Mouse (Mus musculus) CH12.LX (cell line): ENCODE results near the gene Sf3b1.

Source experiments
- CHD2 ChIP-seq: IDR thresholded peaks from 2 replicates; pipeline ENCODE4 v1.6.1; 2011; ENCODE audit warnings: low read length, improper control_type of control experiment
- CTCF ChIP-seq, 2 experiments: IDR thresholded peaks in 1 of 2; conservative IDR thresholded peaks in 1 of 2; 2 replicates each; pipeline ENCODE4 v1.5.1; 2011 to 2012; ENCODE audit warnings: low read depth in 2 of 2, low read length in 2 of 2, improper control_type of control experiment in 1 of 2, inconsistent platforms in 1 of 2, mild to moderate bottlenecking in 1 of 2, moderate library complexity in 1 of 2
- E2F4 ChIP-seq: IDR thresholded peaks from 2 replicates; pipeline ENCODE4 v1.6.1; 2011; ENCODE audit warnings: low read depth, low read length, improper control_type of control experiment; ENCODE audit not compliant: insufficient replicate concordance
- EP300 ChIP-seq: IDR thresholded peaks from 2 replicates; pipeline ENCODE4 v1.6.1; 2011; ENCODE audit warnings: low read length, improper control_type of control experiment
- JUND ChIP-seq: conservative IDR thresholded peaks from 2 replicates; pipeline ENCODE4 v1.6.1; 2011; ENCODE audit warnings: low read depth, low read length, improper control_type of control experiment
- MAX ChIP-seq: IDR thresholded peaks from 2 replicates; pipeline ENCODE4 v1.6.1; 2011; ENCODE audit warnings: low read length, improper control_type of control experiment
- NRF1 ChIP-seq: IDR thresholded peaks from 2 replicates; pipeline ENCODE4 v1.6.1; 2014; ENCODE audit warnings: low read depth, mild to moderate bottlenecking, inconsistent platforms, low read length, improper control_type of control experiment, moderate library complexity
- POLR2A ChIP-seq: IDR thresholded peaks from 2 replicates; pipeline ENCODE4 v1.6.1; 2011; ENCODE audit warnings: low read depth, mild to moderate bottlenecking, improper control_type of control experiment, low read length
- RAD21 ChIP-seq: IDR thresholded peaks from 2 replicates; pipeline ENCODE4 v1.6.1; 2011; ENCODE audit warnings: low read depth, mild to moderate bottlenecking, low read length, improper control_type of control experiment, moderate library complexity
- USF2 ChIP-seq: conservative IDR thresholded peaks from 2 replicates; pipeline ENCODE4 v1.6.1; 2011; ENCODE audit warnings: low read depth, low read length, improper control_type of control experiment

DNA sequence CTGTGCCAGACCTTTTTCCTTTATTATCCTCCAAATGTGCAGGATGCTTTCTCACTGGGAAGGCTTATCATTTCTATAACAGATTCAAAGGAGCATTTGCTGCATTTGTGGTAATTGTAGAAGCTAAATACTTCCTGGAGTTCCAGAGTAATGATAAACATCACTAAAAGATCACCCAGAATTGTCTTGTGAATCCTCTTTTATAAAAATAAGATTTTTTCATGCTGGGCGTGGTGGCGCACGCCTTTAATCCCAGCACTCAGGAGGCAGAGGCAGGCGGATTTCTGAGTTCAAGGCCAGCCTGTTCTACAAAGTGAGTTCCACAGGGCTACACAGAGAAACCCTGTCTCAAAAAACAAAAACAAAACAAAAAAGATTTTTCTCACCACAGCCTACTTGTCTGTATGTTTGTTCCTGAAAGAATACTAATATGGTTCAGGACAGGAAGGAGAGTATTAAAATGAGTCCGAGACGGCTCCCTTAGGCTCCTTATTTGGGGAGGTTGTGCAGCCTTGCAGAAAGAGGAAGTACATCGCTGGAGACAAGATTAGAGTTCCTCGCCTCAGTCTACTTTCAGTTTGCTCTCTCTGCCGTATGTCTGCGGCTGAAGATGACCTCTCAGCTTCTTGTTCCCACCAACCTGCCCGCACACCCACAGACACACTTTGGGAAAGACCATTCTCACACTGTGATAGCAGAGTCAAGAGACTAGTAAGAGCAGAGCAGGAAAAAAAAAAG, 1.4 kb upstream of the Sf3b1 start:
- no peak for TF ChIP-seq USF2
- TF ChIP-seq CTCF (conservative IDR thresholded peaks at IDR 0.05 in 1 of 2, IDR thresholded peaks at IDR 0.05 in 1 of 2; ENCODE audit: low read depth in 2 of 2, low read length in 2 of 2) = no peak
- no peak for TF ChIP-seq E2F4
- no peak for TF ChIP-seq JUND
- no peak for TF ChIP-seq MAX
- TF ChIP-seq POLR2A = peak; percentile 80
- TF ChIP-seq CHD2 = no peak
- no peak for TF ChIP-seq RAD21
- TF ChIP-seq NRF1 = no peak
- no peak for TF ChIP-seq EP300
